Mouse (Mus musculus) embryonic fibroblast, embryonic 13.5 days (primary cell): Measurements from ENCODE around the gene 0610010K14Rik.

Experiments
- CTCF ChIP-seq: IDR thresholded peaks from 2 replicates; pipeline ENCODE4 v1.5.1; 2011; ENCODE audit warnings: mild to moderate bottlenecking, control low read depth, low read length, moderate library complexity, borderline replicate concordance; ENCODE audit not compliant: insufficient read depth
- POLR2A ChIP-seq: IDR thresholded peaks from 2 replicates; pipeline ENCODE4 v1.6.1; 2011; ENCODE audit warnings: low read depth, mild to moderate bottlenecking, control low read depth, low read length, moderate library complexity

- TF ChIP-seq POLR2A (no peak), CTCF (no peak)
These were observed 2.3 kb downstream of the 0610010K14Rik start for GRCm38 (mm10) chr11:70235254-70235900.
